Mouse (Mus musculus) lung, postnatal 10 days (tissue): Measurements from ENCODE around the gene Alkbh2.

ENCODE experiments used
- DNase-seq: peaks from one replicate; pipeline ENCODE4 v3.0.0; 2021

Gene Alkbh2

GRCm38 (mm10) chr5:114139175-114139574 lies 11.2 kb upstream of the Alkbh2 start:
- DNase-seq, result peak; percentile 94

GRCm38 (mm10) chr5:114138277-114139164 lies 10.5 kb upstream of the Alkbh2 start:
- DNase-seq, result peak; percentile 68

GRCm38 (mm10) chr5:114137481-114138276 lies 9.7 kb upstream of the Alkbh2 start:
- no peak for DNase-seq

- no peak for DNase-seq
Measured at GRCm38 (mm10) chr5:114135516-114135915, 7.5 kb upstream of the Alkbh2 start.

- peak; percentile 83 for DNase-seq
Measured at GRCm38 (mm10) chr5:114134091-114134534, 6.1 kb upstream of the Alkbh2 start.

- DNase-seq, result no peak
Measured at GRCm38 (mm10) chr5:114132841-114133240, 4.8 kb upstream of the Alkbh2 start.

- DNase-seq, result peak; percentile 54
Measured at GRCm38 (mm10) chr5:114131521-114131840, 3.5 kb upstream of the Alkbh2 start.

GRCm38 (mm10) chr5:114130698-114131520 lies 2.9 kb upstream of the Alkbh2 start:
- peak; percentile 94 for DNase-seq

- peak; percentile 51 for DNase-seq
Measured at GRCm38 (mm10) chr5:114130211-114130605, 2.2 kb upstream of the Alkbh2 start, which contains the start of gene Ung. TSS of gene Ung (plus strand) at chr5:114130386.

- DNase-seq, result no peak
Measured at GRCm38 (mm10) chr5:114129550-114130210, 1.7 kb upstream of the Alkbh2 start.

- DNase-seq, result no peak
Measured at GRCm38 (mm10) chr5:114126499-114127244, 1.3 kb downstream of the Alkbh2 start.

GRCm38 (mm10) chr5:114126008-114126407 lies 2.0 kb downstream of the Alkbh2 start:
- no peak for DNase-seq

- DNase-seq, result no peak
Measured at GRCm38 (mm10) chr5:114119806-114120205, 8.2 kb downstream of the Alkbh2 start.

- no peak for DNase-seq
Measured at GRCm38 (mm10) chr5:114116586-114116985, 11.4 kb downstream of the Alkbh2 start.

GRCm38 (mm10) chr5:114115030-114115429 lies 13.0 kb downstream of the Alkbh2 start:
- no peak for DNase-seq

- DNase-seq, result no peak
Measured at GRCm38 (mm10) chr5:114113334-114113733, 14.7 kb downstream of the Alkbh2 start.

- no peak for DNase-seq
Measured at GRCm38 (mm10) chr5:114106391-114106935, 21.6 kb downstream of the Alkbh2 start.

- DNase-seq, result no peak
Measured at GRCm38 (mm10) chr5:114102807-114103206, 25.2 kb downstream of the Alkbh2 start.

GRCm38 (mm10) chr5:114101873-114102272 lies 26.1 kb downstream of the Alkbh2 start:
- no peak for DNase-seq

GRCm38 (mm10) chr5:114100390-114101099 lies 27.5 kb downstream of the Alkbh2 start:
- peak; percentile 11 for DNase-seq
